Mouse (Mus musculus) heart, adult 8-10 months (tissue): Measurements from ENCODE around the gene Ndufa4. TPM values are rescaled to one million over a fixed set of nuclear protein-coding genes. Genes with fewer than 3 reads are reported as not detected.
A peak's percentile ranks its signal among the peaks of the same experiment; 100 is the strongest.
"Not testable (repeated sequence)": the region's sequence is repeated elsewhere in the genome, so short reads cannot be mapped to it uniquely, and the experiment has no call there.

ENCODE experiments used
- DNase-seq: peaks from one replicate; pipeline ENCODE4 v3.0.0; 2022; ENCODE audit warnings: low spot score
- total RNA-seq, 4 experiments: library from RNA; stranded (reverse); gene quantifications; 2 replicates each; pipeline ENCODE4 v1.2.4; 2022

The Ndufa4 gene
- total RNA-seq, result 1,000 to 10,000 TPM; 2,945 to 3,498 (median 3,141) TPM

DNA sequence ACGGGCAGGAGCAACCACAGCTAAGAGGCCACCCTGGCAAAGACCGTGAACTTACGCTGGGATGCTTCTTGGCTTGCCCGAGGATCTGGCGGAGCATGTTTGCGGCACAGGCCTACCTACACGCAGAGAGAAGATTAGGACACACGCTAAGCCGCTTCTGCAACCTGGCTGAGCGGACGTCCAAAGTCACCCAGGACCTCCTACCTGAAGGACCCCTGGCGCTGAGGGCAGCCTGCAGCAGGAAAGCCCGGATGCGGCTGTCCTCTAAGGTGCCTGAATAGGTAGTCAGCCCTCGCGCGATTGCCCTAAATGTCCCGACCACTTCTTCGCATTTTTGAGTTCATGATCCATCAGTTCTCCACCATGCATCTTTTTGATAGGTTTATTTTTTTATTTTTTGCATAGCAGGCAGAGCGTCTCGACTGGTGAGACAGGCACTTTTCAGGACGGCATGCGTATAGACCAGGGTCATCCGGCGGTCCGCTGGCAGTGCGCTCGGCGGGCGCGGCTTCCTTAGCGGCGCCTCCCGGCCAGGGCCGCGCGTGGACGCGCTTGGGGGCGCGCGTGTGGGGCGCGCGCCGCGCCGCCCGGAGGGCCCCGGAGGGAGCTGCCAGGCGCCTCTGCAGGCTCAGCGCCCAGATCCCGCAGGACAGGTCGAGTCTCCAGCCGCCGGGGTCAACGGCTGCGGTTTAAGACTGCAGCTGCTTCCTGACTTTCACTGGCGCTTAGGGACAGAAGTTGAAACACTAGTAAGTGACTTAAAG is at the start of gene Ndufa4, which contains the start of gene Phf14:
Gene Ndufa4, minus strand, starts transcription at position 229 of the 764 bp plus-strand sequence.
Gene Phf14, plus strand, starts transcription at position 541 of the 764 bp plus-strand sequence.
- peak; percentile 93 for DNase-seq

GRCm38 (mm10) chr6:11948100-11948499 is 40.8 kb upstream of the Ndufa4 start:
- DNase-seq, result no peak

GRCm38 (mm10) chr6:11942089-11942488 is 34.8 kb upstream of the Ndufa4 start:
- DNase-seq, result no peak

DNA sequence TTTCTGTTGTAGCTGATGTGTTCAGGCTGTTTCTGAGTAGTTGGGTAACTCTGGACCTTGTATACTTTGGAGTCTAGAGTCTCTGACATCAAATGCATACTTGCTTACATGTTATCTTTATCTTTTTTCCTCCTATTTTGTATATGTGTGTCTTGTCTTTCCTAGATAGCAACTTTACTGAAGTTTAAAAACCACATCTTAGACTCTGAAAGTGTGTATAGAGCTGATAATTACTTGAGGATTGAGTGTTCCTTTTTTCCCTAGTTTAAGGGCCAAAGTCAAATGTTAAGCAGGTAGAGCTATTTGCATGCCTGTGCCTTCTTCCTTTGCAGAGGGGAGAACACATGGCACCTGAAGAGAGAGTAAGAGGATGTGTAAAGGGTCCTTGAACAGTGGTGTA is 33.6 kb upstream of the Ndufa4 start:
- DNase-seq, result no peak

DNA sequence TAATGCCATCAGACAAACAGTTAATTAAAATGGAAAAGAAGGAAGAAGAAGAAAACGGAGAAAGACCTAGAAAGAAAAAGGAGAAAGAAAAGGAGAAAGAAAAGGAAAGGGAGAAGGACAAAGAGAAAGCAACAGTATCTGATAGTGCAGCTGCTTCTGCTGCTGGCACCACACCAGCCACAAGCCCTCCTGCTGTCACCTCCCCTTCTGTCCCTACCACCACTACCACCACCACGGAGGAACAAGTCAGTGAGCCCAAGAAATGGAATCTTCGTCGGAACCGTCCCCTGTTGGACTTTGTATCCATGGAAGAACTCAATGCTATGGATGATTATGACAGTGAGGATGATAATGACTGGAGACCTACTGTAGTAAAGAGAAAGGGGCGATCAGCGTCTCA is 26.1 kb upstream of the Ndufa4 start:
- no peak for DNase-seq

GRCm38 (mm10) chr6:11927485-11927884 is 20.2 kb upstream of the Ndufa4 start:
- no peak for DNase-seq

DNA sequence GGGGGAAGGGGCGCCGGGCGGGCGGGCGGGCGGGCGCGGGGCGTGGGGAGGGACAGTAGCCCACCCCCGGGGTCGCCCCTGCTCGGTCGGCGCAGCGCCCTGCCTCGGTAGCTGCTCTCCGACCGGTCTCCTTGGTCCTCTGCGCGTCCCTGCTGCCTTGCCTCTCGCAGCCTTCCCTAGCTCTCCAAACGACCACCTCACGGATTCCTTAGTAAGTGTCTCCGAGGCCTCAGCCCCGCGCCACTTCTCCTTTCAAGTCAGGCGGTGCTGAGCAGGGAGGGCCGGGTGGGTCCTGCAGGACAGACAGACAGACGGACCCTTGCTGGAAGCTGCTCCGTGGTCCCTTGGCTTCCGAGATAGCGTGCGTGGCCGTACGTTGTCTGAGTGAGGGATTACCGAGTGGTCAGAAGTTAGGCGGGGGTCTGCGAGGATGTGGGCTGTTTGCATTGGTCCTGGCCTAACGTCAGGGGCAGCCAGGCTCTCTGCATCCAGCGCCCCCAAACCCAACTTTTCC is 18.8 kb upstream of the Ndufa4 start:
- DNase-seq, result no peak

DNA sequence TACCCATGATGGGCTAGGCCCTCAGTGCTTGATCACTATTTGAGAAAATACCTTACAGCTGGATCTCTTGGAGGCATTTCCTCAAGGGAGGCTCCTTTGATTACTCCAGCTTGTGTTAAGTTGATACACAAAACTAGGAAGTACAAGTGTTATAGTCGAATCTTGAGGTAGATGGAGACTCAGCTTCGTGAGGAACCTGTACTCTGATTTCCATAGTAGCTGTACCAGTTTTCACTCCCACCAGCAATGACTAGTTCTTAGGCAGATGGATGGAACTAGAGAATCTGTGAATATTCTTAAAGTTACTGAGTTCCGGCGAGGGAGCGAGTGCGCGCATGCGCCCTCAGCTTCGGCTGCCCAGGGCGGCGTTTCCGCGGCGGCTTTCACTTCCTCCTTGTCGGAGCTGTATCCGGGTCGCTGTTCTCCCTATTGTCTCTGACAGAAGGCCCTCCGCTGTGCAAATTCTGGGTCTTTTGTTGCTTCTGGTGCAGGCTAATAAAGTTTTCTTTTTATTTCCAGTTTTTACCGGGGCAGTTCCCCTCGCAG is 18.3 kb upstream of the Ndufa4 start:
- peak; percentile 86 for DNase-seq

GRCm38 (mm10) chr6:11908170-11908569 is 873 bp upstream of the Ndufa4 start:
- DNase-seq, result no peak

DNA sequence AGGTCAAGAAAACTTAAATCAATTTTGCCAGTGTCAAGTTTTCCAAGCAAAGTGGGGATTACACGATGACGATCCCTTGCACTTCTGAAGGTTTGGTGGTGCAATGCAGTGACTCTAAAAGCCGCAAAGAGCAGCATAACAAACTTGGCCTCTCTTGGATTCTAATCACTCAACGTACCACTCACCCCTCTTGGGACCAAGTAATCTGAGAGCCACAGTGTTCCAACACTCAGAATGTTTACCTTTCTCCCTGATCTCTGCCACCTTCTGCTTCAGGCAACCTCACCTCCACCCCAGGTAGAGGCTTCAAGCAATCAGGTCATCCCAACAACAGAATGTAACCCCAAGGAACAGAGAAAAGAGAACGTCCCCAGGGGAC is 418 bp downstream of the Ndufa4 start:
- no peak for DNase-seq

DNA sequence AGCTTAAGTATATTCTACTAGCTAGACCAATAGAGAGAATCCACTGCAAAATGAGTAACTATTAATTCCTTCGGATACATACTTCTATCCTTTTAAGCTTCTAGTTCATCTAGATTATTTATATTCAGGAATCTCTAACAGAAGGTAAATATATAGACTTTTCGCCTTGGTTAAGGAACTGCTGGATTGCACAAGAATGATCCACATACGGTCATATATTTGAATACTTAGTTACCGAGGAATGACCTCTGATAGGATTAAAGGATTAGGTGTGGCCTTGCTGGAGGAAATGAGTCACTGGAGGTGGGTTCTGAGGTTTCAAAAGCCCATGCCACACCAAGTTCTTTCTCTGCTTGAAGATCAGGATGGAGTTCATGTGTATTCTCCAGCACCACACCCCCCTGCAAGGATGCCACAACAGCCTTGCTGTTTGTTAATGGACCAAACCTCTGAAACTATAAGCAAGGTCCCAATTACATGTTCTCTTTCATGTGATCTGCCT is 6.4 kb downstream of the Ndufa4 start:
- no peak for DNase-seq

DNA sequence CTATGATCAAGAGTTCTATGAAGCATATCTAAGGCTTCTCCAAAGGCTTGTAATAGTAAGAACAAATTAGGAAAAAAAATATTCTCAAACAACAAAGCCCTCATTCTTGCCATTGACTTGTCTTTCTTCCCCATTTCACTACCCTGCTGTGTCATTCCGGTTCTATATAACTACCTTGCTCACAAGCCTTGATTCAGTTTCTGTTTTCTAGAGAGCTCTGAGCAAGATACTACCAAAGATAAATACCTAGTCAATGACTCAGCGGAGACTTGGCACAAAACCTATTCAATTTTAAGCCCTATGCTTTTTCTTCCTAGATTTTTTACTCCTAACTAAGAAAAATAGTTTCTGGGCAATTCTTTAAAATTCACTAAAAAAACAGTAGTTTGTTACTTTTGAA is 31.9 kb downstream of the Ndufa4 start:
- not testable (repeated sequence) for DNase-seq

Other genes with a start within 250 kb of the Ndufa4 start
- gene Phf14, start 312 bp upstream of the Ndufa4 start, total RNA-seq, result 10 to 100 TPM; 33.1 to 48.5 (median 44.7) TPM